Mouse (Mus musculus) kidney, adult 2 months (tissue): ENCODE measurements at regions not wholly inside any gene's neighbourhood (a gene's known extent, or its start where the extent isn't known, plus 50 kb on each side); places are given as distances from the start of the nearest gene placed in this dataset.

Experiments used
- DNase-seq: peaks from one replicate; pipeline ENCODE4 v3.0.0; 2021
- H3K27ac ChIP-seq: fragments of 200-500 bp; 2 replicates; pipeline ENCODE4 v1.5.1; 2012; ENCODE audit warnings: low read depth, low read length, control low read depth, inconsistent platforms; ENCODE audit not compliant: insufficient read depth
- H3K27me3 ChIP-seq: fragments of 200-500 bp; replicated peaks from 2 replicates; pipeline ENCODE4 v1.6.1; 2012; ENCODE audit warnings: mild to moderate bottlenecking, moderate library complexity, low read length, inconsistent platforms; ENCODE audit not compliant: control insufficient read depth, insufficient read depth
- H3K36me3 ChIP-seq: fragments of 200-500 bp; 2 replicates; pipeline ENCODE4 v1.6.1; 2012; ENCODE audit warnings: mild to moderate bottlenecking, moderate library complexity, low read length, inconsistent platforms; ENCODE audit not compliant: control insufficient read depth, insufficient read depth
- H3K4me1 ChIP-seq: fragments of 200-500 bp; 2 replicates; pipeline ENCODE4 v1.6.1; 2011; ENCODE audit warnings: low read length; ENCODE audit not compliant: control insufficient read depth, insufficient read depth
- H3K4me3 ChIP-seq: fragments of 200-500 bp; 2 replicates; pipeline ENCODE4 v1.5.1; 2011; ENCODE audit warnings: mild to moderate bottlenecking, low read depth, low read length, control low read depth; ENCODE audit not compliant: insufficient read depth
- CTCF ChIP-seq: fragments of 200-500 bp; conservative IDR thresholded peaks from 2 replicates; pipeline ENCODE4 v1.5.1; 2011; ENCODE audit warnings: low read depth, mild to moderate bottlenecking, control low read depth, low read length, moderate library complexity, mixed read lengths; ENCODE audit not compliant: insufficient read depth, insufficient read length
- POLR2A ChIP-seq: fragments of 200-500 bp; IDR thresholded peaks from one replicate; pipeline ENCODE4 v1.6.1; 2011; ENCODE audit warnings: low read depth, low read length, control low read depth
- WGBS: fragments of 180-500 bp; shearing (Covaris S2); methylation state at CpG from one replicate; pipeline ENCODE4 v1.1.7; 2018; 5-methylcytosine and 5-hydroxymethylcytosine counted together

DNA sequence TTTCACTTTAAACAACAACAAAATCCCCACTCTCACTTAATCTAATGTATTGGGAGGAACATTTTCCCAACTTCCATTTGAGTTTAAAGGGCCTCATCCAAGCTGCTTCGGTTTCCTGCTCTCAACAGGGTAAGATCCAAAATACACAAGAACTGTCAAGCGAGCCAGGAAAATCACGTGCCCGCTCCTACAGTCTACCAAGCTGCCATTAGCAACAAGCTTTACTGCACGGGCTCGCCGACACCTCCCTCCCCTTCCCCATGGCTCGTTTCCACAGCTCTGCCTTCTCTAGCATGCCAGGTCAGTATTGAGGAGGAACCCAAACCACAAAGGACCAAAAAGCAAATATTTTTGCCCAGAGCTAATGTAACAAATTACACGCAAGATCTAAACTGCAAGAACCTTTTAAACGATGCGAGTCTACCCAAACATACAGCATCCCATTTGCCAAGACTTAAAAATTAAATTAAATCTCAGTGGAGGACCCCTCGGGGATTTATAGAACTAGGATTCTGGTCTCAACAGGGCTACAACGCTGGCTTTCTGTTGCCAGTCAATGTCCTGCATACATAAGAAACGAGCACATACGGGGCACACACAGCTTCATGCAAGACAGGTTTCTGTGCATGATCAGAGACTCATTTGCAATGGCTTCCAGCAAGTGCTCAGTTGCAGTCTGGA lies 435.4 kb upstream of the Jarid2 start:
- Histone ChIP-seq H3K4me1 (peaks cover 8% of the 10 kb centered on the region), H3K27me3 (no peaks in the 10 kb centered on the region), H3K36me3 (no peaks in the 10 kb centered on the region), H3K4me3 (no peak overlapping the region), H3K27ac (no peak overlapping the region)
- peak; percentile 80 for DNase-seq
- WGBS = 65% methylated on average over 15 of the region's 15 CpGs
- TF ChIP-seq POLR2A = no peak
- no peak for TF ChIP-seq CTCF

- 56% methylated on average over 10 of the region's 10 CpGs for WGBS
- no peak overlapping the region for H3K27ac ChIP-seq
- H3K4me3 ChIP-seq = no peak overlapping the region
- H3K27me3 ChIP-seq = no peaks in the 10 kb centered on the region
- H3K4me1 ChIP-seq = peaks cover 8% of the 10 kb centered on the region
- TF ChIP-seq POLR2A = no peak
- no peak for TF ChIP-seq CTCF
- DNase-seq = peak; percentile 28
- H3K36me3 ChIP-seq = no peaks in the 10 kb centered on the region
Observed at GRCm38 (mm10) chr13:44295621-44296020, 433.7 kb upstream of the Jarid2 start.

- DNase-seq = no peak
- no peak for TF ChIP-seq CTCF
- no peak for TF ChIP-seq POLR2A
- 88% methylated on average over 10 of the region's 10 CpGs for WGBS
- no peak overlapping the region for H3K27ac ChIP-seq
- no peaks in the 10 kb centered on the region for H3K36me3 ChIP-seq
- H3K27me3 ChIP-seq = no peaks in the 10 kb centered on the region
- no peak overlapping the region for H3K4me3 ChIP-seq
- H3K4me1 ChIP-seq = no peaks in the 10 kb centered on the region; the same call in 1 of the 2 replicates
Observed at GRCm38 (mm10) chr13:44300611-44301010, 428.7 kb upstream of the Jarid2 start.

GRCm38 (mm10) chr13:44301215-44301614 lies 428.1 kb upstream of the Jarid2 start:
- no peak for TF ChIP-seq CTCF
- no peak for TF ChIP-seq POLR2A
- H3K27me3 ChIP-seq = no peaks in the 10 kb centered on the region
- H3K4me3 ChIP-seq = no peak overlapping the region
- no peak for DNase-seq
- H3K36me3 ChIP-seq = no peaks in the 10 kb centered on the region
- WGBS = 91% methylated on average over 7 of the region's 7 CpGs
- H3K27ac ChIP-seq = no peak overlapping the region
- no peaks in the 10 kb centered on the region; the same call in 1 of the 2 replicates for H3K4me1 ChIP-seq

DNA sequence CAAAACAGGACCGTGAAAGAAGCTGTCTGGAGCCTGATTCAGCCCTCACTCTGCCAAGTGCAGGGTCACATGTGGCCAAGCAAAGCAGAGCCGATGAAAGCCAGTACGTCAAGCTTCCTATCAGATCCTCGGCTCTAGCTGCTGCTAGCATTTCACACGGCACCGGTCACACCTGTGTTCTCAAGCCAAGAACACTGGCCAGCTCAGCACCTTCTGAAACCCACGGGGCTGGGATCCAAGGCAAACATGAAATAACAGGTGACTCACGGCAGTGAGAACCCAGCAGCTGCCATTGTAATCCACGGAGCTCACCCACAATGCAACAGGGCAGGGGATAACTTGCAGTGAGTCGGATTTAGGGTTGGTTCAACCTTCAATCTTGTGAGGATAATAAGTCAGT lies 427.3 kb upstream of the Jarid2 start:
- Histone ChIP-seq H3K36me3 (no peaks in the 10 kb centered on the region), H3K4me3 (no peak overlapping the region), H3K27me3 (no peaks in the 10 kb centered on the region), H3K4me1 (peaks cover 4% of the 10 kb centered on the region; the same call in 1 of the 2 replicates), H3K27ac (no peak overlapping the region)
- peak; percentile 83 for DNase-seq
- 26% methylated on average over 10 of the region's 10 CpGs for WGBS
- TF ChIP-seq POLR2A (no peak), CTCF (no peak)

DNA sequence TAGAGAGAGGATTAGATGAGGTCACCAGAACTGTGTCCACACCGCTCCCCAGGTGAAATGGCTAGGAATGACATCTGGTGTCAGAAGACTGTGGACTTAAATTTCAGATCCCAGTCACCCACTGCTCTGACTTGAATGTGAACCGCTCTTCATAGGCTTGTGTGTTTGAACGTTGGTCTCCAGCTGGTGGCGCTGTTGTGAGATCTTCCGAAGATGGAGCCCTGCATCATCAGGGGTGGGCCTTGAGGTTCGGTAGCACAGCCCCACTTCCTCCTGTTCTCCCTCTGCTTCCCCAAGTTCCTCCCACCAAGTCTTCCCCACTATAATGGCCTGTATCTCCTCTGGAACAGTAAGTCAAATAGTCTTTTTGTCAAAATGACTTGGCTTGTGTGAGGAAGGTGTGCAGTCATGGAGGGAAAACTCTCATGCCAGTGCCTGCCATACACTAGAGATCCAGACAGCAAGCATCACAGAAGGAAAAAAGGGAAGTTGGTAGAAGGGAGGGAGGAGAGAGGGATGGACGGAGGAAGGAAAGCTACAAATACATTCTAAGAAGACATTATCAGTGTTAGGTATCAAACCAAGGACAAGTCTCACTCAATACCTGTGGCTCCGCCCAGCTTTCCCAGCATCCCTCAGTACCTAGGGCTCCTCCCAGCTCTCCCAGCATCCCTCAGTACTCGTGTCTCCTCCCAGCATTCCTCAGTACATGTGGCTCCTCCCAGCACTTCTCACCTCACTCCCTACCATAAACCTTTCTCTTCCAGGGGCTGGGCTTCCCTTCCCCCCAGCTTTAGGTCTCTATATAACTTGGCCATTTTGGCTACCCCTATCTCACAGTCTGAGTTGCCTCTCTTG lies 423.9 kb upstream of the Jarid2 start:
- Histone ChIP-seq H3K4me3 (no peak overlapping the region), H3K36me3 (no peaks in the 10 kb centered on the region), H3K27me3 (no peaks in the 10 kb centered on the region), H3K27ac (peak overlapping the region; percentile 40; the same call in 1 of the 2 replicates), H3K4me1 (peaks cover 10% of the 10 kb centered on the region; the same call in 1 of the 2 replicates)
- 85% methylated on average over 9 of the region's 9 CpGs for WGBS
- DNase-seq = no peak
- TF ChIP-seq POLR2A = no peak
- peak; percentile 25; the same call in 1 of the 2 replicates for TF ChIP-seq CTCF
